Mouse (Mus musculus) heart, embryonic 14.5 days (tissue): Measurements from ENCODE around the gene Papln. TPM values are rescaled to one million over a fixed set of nuclear protein-coding genes. Genes with fewer than 3 reads are reported as not detected.
A peak's percentile ranks its signal among the peaks of the same experiment; 100 is the strongest.

Source experiments
- ATAC-seq: fragments of 200-750 bp; cut with Nextera tagmentation; 2 replicates; pipeline ENCODE4 v1.8.0; 2017; ENCODE audit warnings: low read depth, moderate TSS enrichment; ENCODE audit not compliant: insufficient number of reproducible peaks, insufficient read depth, low FRiP score
- H3K27ac ChIP-seq, 2 experiments: fragments of 200-500 bp in 1 of 2; fragments of 300-500 bp in 1 of 2; sonication (generic) in 1 of 2; replicated peaks in 1 of 2; 2 replicates each; pipeline ENCODE4 v1.5.1; 2012 to 2014; ENCODE audit warnings: low read depth in 2 of 2, low read length in 2 of 2, control low read depth in 1 of 2, mild to moderate bottlenecking in 1 of 2, mixed read lengths in 1 of 2; ENCODE audit not compliant: control insufficient read depth in 1 of 2, insufficient read depth in 1 of 2
- H3K27me3 ChIP-seq: fragments of 300-500 bp; sonication (generic); 2 replicates; pipeline ENCODE4 v1.6.1; 2014; ENCODE audit warnings: mild to moderate bottlenecking, low read length, control low read depth; ENCODE audit not compliant: control insufficient read depth, insufficient read depth
- H3K36me3 ChIP-seq: fragments of 300-500 bp; sonication (generic); 2 replicates; pipeline ENCODE4 v1.6.1; 2014; ENCODE audit warnings: mild to moderate bottlenecking, control low read depth, low read length, mixed read lengths; ENCODE audit not compliant: control insufficient read depth, insufficient read depth
- H3K4me1 ChIP-seq, 2 experiments: fragments of 200-500 bp in 1 of 2; fragments of 300-500 bp in 1 of 2; sonication (generic) in 1 of 2; 2 replicates each; pipeline ENCODE4 v1.6.1; 2012 to 2014; ENCODE audit warnings: low read length in 2 of 2, control low read depth in 1 of 2, mixed read lengths in 1 of 2; ENCODE audit not compliant: control insufficient read depth in 2 of 2, insufficient read depth in 2 of 2
- H3K4me2 ChIP-seq: fragments of 300-500 bp; sonication (generic); 2 replicates; pipeline ENCODE4 v1.6.1; 2014; ENCODE audit warnings: mild to moderate bottlenecking, low read length
- H3K4me3 ChIP-seq, 2 experiments: fragments of 200-500 bp in 1 of 2; fragments of 300-500 bp in 1 of 2; sonication (generic) in 1 of 2; 2 replicates each; pipeline ENCODE4 v1.5.1; 2012 to 2014; ENCODE audit warnings: low read length in 2 of 2, mild to moderate bottlenecking in 2 of 2, control low read depth in 1 of 2, low read depth in 1 of 2, moderate library complexity in 1 of 2; ENCODE audit not compliant: control insufficient read depth in 1 of 2, insufficient read depth in 1 of 2
- H3K9ac ChIP-seq: fragments of 300-500 bp; sonication (generic); 2 replicates; pipeline ENCODE4 v1.6.1; 2014; ENCODE audit warnings: mild to moderate bottlenecking, low read length
- H3K9me3 ChIP-seq: fragments of 300-500 bp; sonication (generic); 2 replicates; pipeline ENCODE4 v1.6.1; 2016; ENCODE audit warnings: low read length, control low read depth; ENCODE audit not compliant: control insufficient read depth
- WGBS: fragments of 180-500 bp; shearing (Covaris S2); extraction: QIAGEN DNeasy Blood & Tissue Kit; methylation state at CpG from one replicate; pipeline ENCODE4 v1.1.7; 2014; 5-methylcytosine and 5-hydroxymethylcytosine counted together
- polyA plus RNA-seq: library from polyadenylated mRNA; unstranded; fragments of >200 nt; fragmentation: Nextera tagmentation; extraction: Ambion mirVana; gene quantifications from 2 replicates; pipeline ENCODE4 v1.2.1, GENCODE M21; 2014

Papln gene
- polyA plus RNA-seq, 1 experiment from 2014 or later: 0.22 TPM

GRCm38 (mm10) chr12:83768235-83768899 lies 4.9 kb downstream of the Papln start:
- H3K4me1 ChIP-seq: peaks cover 10 to 20% of the 10 kb centered on the region in 2 experiments
- H3K36me3 ChIP-seq: no peaks in the 10 kb centered on the region
- H3K27ac ChIP-seq: no peak overlapping the region
- no peak overlapping the region for H3K4me2 ChIP-seq
- no peaks in the 10 kb centered on the region for H3K9me3 ChIP-seq
- no peak overlapping the region for H3K9ac ChIP-seq
- H3K4me3 ChIP-seq: no peak overlapping the region
- WGBS: 77% methylated on average over 14 of the region's 14 CpGs
- 0 out of 2 replicates have a peak, but pooled peaks cover 9% of the 10 kb centered on the region for H3K27me3 ChIP-seq
- ATAC-seq: no peak

DNA sequence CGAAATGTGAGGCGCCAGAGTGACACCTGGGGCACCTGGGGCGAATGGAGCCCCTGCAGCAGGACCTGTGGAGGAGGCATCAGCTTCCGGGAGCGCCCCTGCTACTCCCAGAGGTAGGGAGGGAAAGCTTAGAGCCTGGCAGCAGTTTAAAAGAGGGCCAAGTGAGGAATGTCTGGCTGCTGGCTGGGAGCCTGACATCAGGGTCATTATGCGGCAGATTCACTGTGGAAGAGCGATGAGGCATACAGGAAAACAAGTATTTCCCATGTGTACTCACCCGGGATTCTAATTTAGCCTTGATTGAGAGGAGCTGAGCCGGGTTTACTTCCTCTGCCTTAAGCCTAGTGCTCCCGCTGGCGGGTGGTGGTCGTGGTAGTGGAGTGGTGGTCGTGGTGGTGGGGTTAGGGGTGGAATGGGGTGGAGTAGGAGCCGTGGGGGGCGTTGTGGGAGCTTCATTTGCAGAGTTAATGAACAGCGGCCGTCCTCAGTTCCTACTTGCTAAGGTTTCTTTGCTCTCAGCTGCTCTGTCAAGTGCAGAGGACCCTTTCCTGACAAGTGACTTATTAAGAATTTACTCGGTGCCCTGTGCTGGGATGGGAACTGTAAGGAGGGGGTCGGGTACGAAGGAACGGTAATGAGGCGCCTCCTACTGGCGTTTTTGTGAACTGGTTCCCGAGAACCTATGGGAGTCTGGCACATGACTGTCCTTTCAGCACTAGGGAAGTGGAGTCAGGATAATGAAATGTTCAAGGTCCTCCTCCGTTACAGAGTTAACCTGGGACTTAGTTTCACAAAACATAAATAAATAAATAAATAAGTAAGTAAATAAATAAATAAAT lies 7.2 kb downstream of the Papln start:
- Histone ChIP-seq H3K27me3 (0 out of 2 replicates have a peak, but pooled peaks cover 4% of the 10 kb centered on the region), H3K9ac (no peak overlapping the region)
- 6% methylated on average over 25 of the region's 25 CpGs for WGBS

DNA sequence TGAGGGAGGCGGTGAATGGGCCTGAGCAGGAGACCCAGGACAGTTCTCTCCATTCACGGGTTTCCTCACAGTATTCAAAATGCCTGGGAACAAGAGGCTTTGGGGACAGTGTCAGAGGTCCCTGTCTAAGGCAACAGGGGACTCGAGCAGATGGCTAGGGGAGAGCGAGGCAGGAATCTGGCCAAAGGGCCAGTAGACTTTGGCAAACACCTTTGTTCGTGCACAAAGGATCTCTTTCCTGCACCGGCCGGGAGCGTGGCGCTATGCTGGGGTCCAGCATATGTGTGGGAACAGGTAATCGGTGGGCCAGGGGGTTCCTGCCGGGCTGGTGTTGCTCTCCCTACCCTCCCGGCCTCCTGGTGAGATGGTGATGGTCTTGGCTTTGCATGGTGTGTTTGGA lies 12.2 kb downstream of the Papln start:
- peaks cover 2% of the 10 kb centered on the region in 2 experiments; a peak in 3 of 4 replicates for H3K4me1 ChIP-seq
- no peaks in the 10 kb centered on the region for H3K9me3 ChIP-seq
- no peak overlapping the region for H3K9ac ChIP-seq
- WGBS: 75% methylated on average over 12 of the region's 12 CpGs
- no peak for ATAC-seq
- no peaks in the 10 kb centered on the region for H3K36me3 ChIP-seq
- H3K27ac ChIP-seq: no peak overlapping the region
- no peak overlapping the region for H3K4me3 ChIP-seq
- H3K27me3 ChIP-seq: no peaks in the 10 kb centered on the region
- H3K4me2 ChIP-seq: no peak overlapping the region

More for the DNA sequence above, 7.2 kb downstream of the Papln start:
- Histone ChIP-seq H3K4me2 (peak overlapping the region; percentile 61), H3K9me3 (no peaks in the 10 kb centered on the region), H3K4me1 (peaks cover 3 to 10% of the 10 kb centered on the region in 2 experiments; a peak in 3 of 4 replicates), H3K27ac (no peak overlapping the region), H3K36me3 (no peaks in the 10 kb centered on the region), H3K4me3 (peak overlapping the region in 1 of 2 experiments; percentile 1; a peak in 2 of 4 replicates)
- peak; percentile 36; the same call in 1 of the 2 replicates for ATAC-seq

- no peak overlapping the region for H3K9ac ChIP-seq
- no peak overlapping the region for H3K27ac ChIP-seq
- H3K4me3 ChIP-seq: no peak overlapping the region
- no peak overlapping the region for H3K4me2 ChIP-seq
- H3K36me3 ChIP-seq: no peaks in the 10 kb centered on the region
- H3K27me3 ChIP-seq: no peaks in the 10 kb centered on the region
- no peaks in the 10 kb centered on the region for H3K4me1 ChIP-seq
- ATAC-seq: no peak
- no peaks in the 10 kb centered on the region for H3K9me3 ChIP-seq
- 82% methylated on average over 7 of the region's 7 CpGs for WGBS
Observed at GRCm38 (mm10) chr12:83776766-83777165, 13.3 kb downstream of the Papln start.

DNA sequence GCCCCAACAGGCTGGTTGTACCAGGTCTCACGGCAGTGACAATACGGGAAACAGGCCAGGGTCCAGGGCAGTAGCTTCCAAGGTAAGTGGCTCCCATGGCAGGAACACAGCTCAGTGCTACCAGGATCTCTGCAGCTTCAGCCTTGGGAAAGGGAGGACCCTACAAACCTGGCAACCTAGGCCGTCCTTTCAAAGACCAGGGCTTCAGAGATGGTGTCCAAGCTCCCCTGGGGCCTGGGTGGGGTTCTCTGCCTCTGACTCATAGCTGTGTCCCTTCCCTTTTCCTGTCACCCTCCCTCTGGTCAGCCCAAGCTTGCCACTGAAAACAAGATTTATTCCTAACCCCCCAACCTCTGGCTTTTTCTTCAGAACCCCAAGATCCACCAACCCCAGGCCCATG lies 16.7 kb downstream of the Papln start:
- H3K9me3 ChIP-seq: no peaks in the 10 kb centered on the region
- H3K27me3 ChIP-seq: peaks cover 3% of the 10 kb centered on the region; the same call in 1 of the 2 replicates
- no peak overlapping the region for H3K27ac ChIP-seq
- H3K4me2 ChIP-seq: no peak overlapping the region
- WGBS: 84% methylated on average over 3 of the region's 3 CpGs
- no peak for ATAC-seq
- no peaks in the 10 kb centered on the region for H3K4me1 ChIP-seq
- H3K9ac ChIP-seq: no peak overlapping the region
- no peak overlapping the region for H3K4me3 ChIP-seq
- no peaks in the 10 kb centered on the region for H3K36me3 ChIP-seq

DNA sequence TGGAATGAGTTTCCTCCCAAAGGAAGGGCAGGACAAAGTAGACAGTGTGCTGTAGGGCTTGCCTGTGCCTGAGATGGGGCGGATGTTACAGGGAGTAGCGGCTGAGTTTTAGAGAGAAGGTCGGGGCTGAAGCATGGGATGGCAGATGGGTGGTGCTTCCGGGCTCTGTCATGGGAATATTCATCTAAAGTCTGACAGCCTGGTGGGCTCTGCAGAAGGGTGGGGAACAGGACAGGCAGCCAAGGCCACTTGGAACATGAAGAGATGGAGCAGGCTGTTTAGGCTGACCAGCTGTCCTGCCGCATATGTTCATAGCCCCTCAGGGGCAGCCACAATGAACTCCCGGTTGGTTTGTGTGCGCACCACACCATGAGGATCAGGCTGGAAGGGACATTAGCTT lies 17.8 kb downstream of the Papln start:
- Histone ChIP-seq H3K4me2 (no peak overlapping the region), H3K9ac (no peak overlapping the region), H3K9me3 (no peaks in the 10 kb centered on the region), H3K4me3 (no peak overlapping the region), H3K4me1 (no peaks in the 10 kb centered on the region), H3K27me3 (peaks cover 3% of the 10 kb centered on the region; the same call in 1 of the 2 replicates), H3K36me3 (no peaks in the 10 kb centered on the region), H3K27ac (no peak overlapping the region)
- no peak for ATAC-seq
- WGBS: 69% methylated on average over 7 of the region's 7 CpGs

DNA sequence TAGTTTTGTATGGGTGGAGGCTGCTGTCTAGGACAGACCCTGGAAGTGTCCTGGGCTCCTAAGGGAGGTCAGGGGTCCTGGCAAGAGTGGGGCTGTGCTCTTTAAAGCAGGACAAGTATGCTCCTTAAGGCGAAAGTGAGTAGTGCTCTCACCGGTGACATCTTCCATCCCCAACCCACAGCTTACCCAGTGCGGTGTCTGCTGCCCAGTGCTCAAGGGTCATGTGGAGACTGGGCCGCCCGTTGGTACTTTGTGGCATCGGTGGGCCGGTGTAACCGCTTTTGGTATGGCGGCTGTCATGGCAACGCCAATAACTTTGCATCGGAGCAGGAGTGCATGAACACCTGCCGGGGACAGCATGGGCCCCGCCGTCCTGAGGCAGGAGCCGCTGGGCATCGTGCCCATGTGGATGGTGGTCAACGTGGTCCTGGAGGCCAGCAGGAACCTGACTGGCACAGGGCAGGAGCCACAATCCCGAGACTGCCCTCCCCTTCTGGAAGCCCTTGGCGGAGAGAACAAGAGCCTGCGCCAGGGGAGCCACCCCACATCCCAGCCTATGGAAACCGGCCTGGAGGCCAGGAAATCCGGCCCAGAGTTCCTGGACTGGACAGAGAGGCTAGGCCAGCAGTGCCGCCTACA lies 18.3 kb downstream of the Papln start:
- peaks cover 3% of the 10 kb centered on the region; the same call in 1 of the 2 replicates for H3K27me3 ChIP-seq

More for the DNA sequence above, 18.3 kb downstream of the Papln start:
- Histone ChIP-seq H3K4me3 (no peak overlapping the region), H3K9ac (no peak overlapping the region), H3K27ac (no peak overlapping the region), H3K36me3 (no peaks in the 10 kb centered on the region), H3K9me3 (no peaks in the 10 kb centered on the region), H3K4me1 (no peaks in the 10 kb centered on the region), H3K4me2 (no peak overlapping the region)
- 71% methylated on average over 23 of the region's 23 CpGs for WGBS
- ATAC-seq: no peak
